Mouse (Mus musculus) stomach, postnatal 0 days (tissue): ENCODE data around the gene Clec12a. TPM values are rescaled to one million over a fixed set of nuclear protein-coding genes. Genes with fewer than 3 reads are reported as not detected.

ENCODE experiments used
- ATAC-seq: fragments of 200-750 bp; cut with Nextera tagmentation; 2 replicates; pipeline ENCODE4 v1.8.0; 2017; ENCODE audit not compliant: low FRiP score, low TSS enrichment
- DNase-seq: peaks from one replicate; pipeline ENCODE4 v3.0.0-alpha.2; 2016; ENCODE audit warnings: low spot score
- H3K27ac ChIP-seq: fragments of 300-500 bp; sonication (generic); replicated peaks from 2 replicates; pipeline ENCODE4 v1.5.1; 2014; ENCODE audit warnings: mild to moderate bottlenecking, control low read depth
- H3K27me3 ChIP-seq: fragments of 300-500 bp; sonication (generic); 2 replicates; pipeline ENCODE4 v1.6.1; 2014; ENCODE audit warnings: low read length; ENCODE audit not compliant: control insufficient read depth, insufficient read depth
- H3K36me3 ChIP-seq: fragments of 300-500 bp; sonication (generic); 2 replicates; pipeline ENCODE4 v1.6.1; 2014; ENCODE audit warnings: low read length, mixed read lengths; ENCODE audit not compliant: control insufficient read depth, insufficient read depth
- H3K4me1 ChIP-seq: fragments of 300-500 bp; sonication (generic); replicated peaks from 2 replicates; pipeline ENCODE4 v1.6.1; 2014; ENCODE audit warnings: antibody characterized with exemption; ENCODE audit not compliant: control insufficient read depth, insufficient read depth
- H3K4me2 ChIP-seq: fragments of 300-500 bp; sonication (generic); replicated peaks from 2 replicates; pipeline ENCODE4 v1.6.1; 2014; ENCODE audit warnings: low read depth, mild to moderate bottlenecking, control low read depth, moderate library complexity
- H3K4me3 ChIP-seq: fragments of 300-500 bp; sonication (generic); 2 replicates; pipeline ENCODE4 v1.5.1; 2014; ENCODE audit warnings: low read depth, low read length, control low read depth
- H3K9ac ChIP-seq: fragments of 300-500 bp; sonication (generic); 2 replicates; pipeline ENCODE4 v1.6.1; 2014; ENCODE audit warnings: mild to moderate bottlenecking, low read length, control low read depth, mixed read lengths
- H3K9me3 ChIP-seq: fragments of 300-500 bp; sonication (generic); 2 replicates; pipeline ENCODE4 v1.6.1; 2016; ENCODE audit warnings: low read length; ENCODE audit not compliant: control insufficient read depth
- CTCF ChIP-seq: IDR thresholded peaks from 2 replicates; pipeline ENCODE4 v1.5.1; 2016; ENCODE audit warnings: antibody characterized with exemption, low read depth, mild to moderate bottlenecking, moderate library complexity
- EP300 ChIP-seq: optimal IDR thresholded peaks from 2 replicates; pipeline ENCODE3; 2016; ENCODE audit warnings: antibody characterized with exemption
- WGBS: fragments of 180-500 bp; shearing (Covaris S2); extraction: QIAGEN DNeasy Blood & Tissue Kit; methylation state at CpG from one replicate; pipeline ENCODE4 v1.1.7; 2014; 5-methylcytosine and 5-hydroxymethylcytosine counted together
- polyA plus RNA-seq: library from polyadenylated mRNA; unstranded; fragments of >200 nt; fragmentation: Nextera tagmentation; extraction: Ambion mirVana; gene quantifications from 2 replicates; pipeline ENCODE4 v1.2.1, GENCODE M21; 2015

Clec12a gene
- polyA plus RNA-seq, 1 experiment from 2014 or later, result 0.40 TPM

GRCm38 (mm10) chr6:129318395-129318794, 24.1 kb upstream of the Clec12a start:
- 42% methylated on average over 1 of the region's 1 CpGs for WGBS
- no peak overlapping the region for H3K9ac ChIP-seq
- no peak overlapping the region for H3K4me2 ChIP-seq
- no peak overlapping the region for H3K27ac ChIP-seq
- TF ChIP-seq CTCF, result peak; percentile 39; the same call in 1 of the 2 replicates
- no peak for TF ChIP-seq EP300
- DNase-seq (no peak), ATAC-seq (no peak)
- H3K4me1 ChIP-seq, result no peaks in the 10 kb centered on the region
- H3K4me3 ChIP-seq, result no peak overlapping the region
- no peaks in the 10 kb centered on the region for H3K36me3 ChIP-seq
- no peaks in the 10 kb centered on the region for H3K9me3 ChIP-seq
- no peaks in the 10 kb centered on the region for H3K27me3 ChIP-seq

GRCm38 (mm10) chr6:129319331-129319730, 23.2 kb upstream of the Clec12a start:
- 55% methylated on average over 4 of the region's 4 CpGs for WGBS
- H3K27ac ChIP-seq, result no peak overlapping the region
- no peak overlapping the region for H3K4me3 ChIP-seq
- no peaks in the 10 kb centered on the region for H3K9me3 ChIP-seq
- no peak; the same call in 1 of the 2 replicates for ATAC-seq
- no peak for TF ChIP-seq EP300
- no peak overlapping the region for H3K9ac ChIP-seq
- peak; percentile 29 for DNase-seq
- H3K27me3 ChIP-seq, result no peaks in the 10 kb centered on the region
- H3K4me1 ChIP-seq, result no peaks in the 10 kb centered on the region
- no peaks in the 10 kb centered on the region for H3K36me3 ChIP-seq
- H3K4me2 ChIP-seq, result no peak overlapping the region

GRCm38 (mm10) chr6:129326016-129326415, 16.5 kb upstream of the Clec12a start:
- H3K9me3 ChIP-seq, result no peaks in the 10 kb centered on the region
- H3K4me3 ChIP-seq, result no peak overlapping the region
- DNase-seq (no peak), ATAC-seq (no peak)
- H3K9ac ChIP-seq, result no peak overlapping the region
- TF ChIP-seq EP300 (no peak), CTCF (peak; percentile 44)
- no peak overlapping the region for H3K4me2 ChIP-seq
- no peak overlapping the region for H3K27ac ChIP-seq
- no peaks in the 10 kb centered on the region for H3K4me1 ChIP-seq
- no peaks in the 10 kb centered on the region for H3K36me3 ChIP-seq
- 65% methylated on average over 1 of the region's 1 CpGs for WGBS
- H3K27me3 ChIP-seq, result no peaks in the 10 kb centered on the region

GRCm38 (mm10) chr6:129326568-129327150, 15.8 kb upstream of the Clec12a start:
- ATAC-seq (no peak), DNase-seq (no peak)
- 40% methylated on average over 13 of the region's 13 CpGs for WGBS
- Histone ChIP-seq H3K4me2 (no peak overlapping the region), H3K9me3 (no peaks in the 10 kb centered on the region), H3K9ac (no peak overlapping the region), H3K36me3 (no peaks in the 10 kb centered on the region), H3K4me1 (no peaks in the 10 kb centered on the region), H3K27me3 (no peaks in the 10 kb centered on the region), H3K4me3 (no peak overlapping the region), H3K27ac (no peak overlapping the region)
- no peak for TF ChIP-seq CTCF
- no peak for TF ChIP-seq EP300

- TF ChIP-seq CTCF, result no peak
- no peak for TF ChIP-seq EP300
- ATAC-seq (no peak), DNase-seq (no peak)
- no peaks in the 10 kb centered on the region for H3K4me1 ChIP-seq
- H3K9ac ChIP-seq, result no peak within 1 kb of the TSS
- H3K9me3 ChIP-seq, result no peaks in the 10 kb centered on the region
- no peak within 1 kb of the TSS for H3K27ac ChIP-seq
- no peak within 1 kb of the TSS for H3K4me2 ChIP-seq
- no peak within 1 kb of the TSS for H3K4me3 ChIP-seq
- H3K36me3 ChIP-seq, result no peaks in the 10 kb centered on the region
- WGBS, result 50% methylated on average over 11 of the region's 11 CpGs
- no peaks in the 10 kb centered on the region for H3K27me3 ChIP-seq
These were observed 10.9 kb upstream of the Clec12a start, which contains the start of gene 4922502D21Rik for GRCm38 (mm10) chr6:129331610-129332009. Gene 4922502D21Rik (minus strand): TSS chr6:129331796.

GRCm38 (mm10) chr6:129333674-129334078, 8.8 kb upstream of the Clec12a start:
- peak; percentile 65; the same call in 1 of the 2 replicates for ATAC-seq
- no peak overlapping the region for H3K27ac ChIP-seq
- no peaks in the 10 kb centered on the region for H3K9me3 ChIP-seq
- WGBS, result 27% methylated on average over 11 of the region's 11 CpGs
- no peak overlapping the region for H3K9ac ChIP-seq
- H3K4me2 ChIP-seq, result no peak overlapping the region
- H3K36me3 ChIP-seq, result no peaks in the 10 kb centered on the region
- DNase-seq, result peak; percentile 66
- no peak overlapping the region for H3K4me3 ChIP-seq
- TF ChIP-seq CTCF (peak; percentile 86), EP300 (no peak)
- no peaks in the 10 kb centered on the region for H3K27me3 ChIP-seq
- no peaks in the 10 kb centered on the region for H3K4me1 ChIP-seq
